Mouse (Mus musculus): ENCODE data around the gene Zfp12. TPM values are rescaled to one million over a fixed set of nuclear protein-coding genes. Genes with fewer than 3 reads are reported as not detected.

Zfp12 gene
- total and polyA plus RNA-seq, 2 experiments from 2014 or later, result 11.8 to 31.1 TPM

- H3K4me1 ChIP-seq (ENCODE audit: insufficient read depth, low read length), result no peaks in the 10 kb centered on the region
- no peak overlapping the region for H3K9ac ChIP-seq (replicated peaks; ENCODE audit: low read length, poor library complexity, severe bottlenecking)
- no peaks in the 10 kb centered on the region for H3K27me3 ChIP-seq (ENCODE audit: insufficient read depth, low read length)
- peaks cover 77% of the 10 kb centered on the region for H3K36me3 ChIP-seq (ENCODE audit: insufficient read depth, low read length)
- no peak overlapping the region for H3K27ac ChIP-seq (ENCODE audit: low read depth, low read length)
- ATAC-seq (ENCODE audit: low FRiP score) (no peak), DNase-seq (ENCODE audit: low spot score) (no peak)
- TF ChIP-seq CTCF (IDR thresholded peaks at IDR 0.05), result no peak
- H3K4me2 ChIP-seq (ENCODE audit: low read depth, low read length, poor library complexity, severe bottlenecking), result no peak overlapping the region
- WGBS, result 97% methylated on average over 26 of the region's 26 CpGs
- no peak overlapping the region for H3K4me3 ChIP-seq (ENCODE audit: low read depth, low read length)
- H3K9me3 ChIP-seq (ENCODE audit: low read length), result no peaks in the 10 kb centered on the region
Observed at GRCm38 (mm10) chr5:143244926-143245325, 10.0 kb downstream of the Zfp12 start.

- Histone ChIP-seq H3K4me3 (ENCODE audit: low read depth, low read length) (no peak overlapping the region), H3K27me3 (ENCODE audit: insufficient read depth, low read length) (0 out of 2 replicates have a peak, but pooled peaks cover 10% of the 10 kb centered on the region), H3K36me3 (ENCODE audit: insufficient read depth, low read length) (peaks cover 48% of the 10 kb centered on the region), H3K9me3 (ENCODE audit: low read length) (no peaks in the 10 kb centered on the region), H3K4me2 (ENCODE audit: low read depth, low read length, poor library complexity, severe bottlenecking) (no peak overlapping the region), H3K4me1 (ENCODE audit: insufficient read depth, low read length) (no peaks in the 10 kb centered on the region), H3K9ac (replicated peaks; ENCODE audit: low read length, poor library complexity, severe bottlenecking) (no peak overlapping the region), H3K27ac (ENCODE audit: low read depth, low read length) (no peak overlapping the region)
- no peak for DNase-seq (ENCODE audit: low spot score)
- WGBS, result 68% methylated on average over 6 of the region's 6 CpGs
- ATAC-seq (ENCODE audit: low FRiP score), result no peak
- no peak for TF ChIP-seq CTCF (IDR thresholded peaks at IDR 0.05)
Observed at GRCm38 (mm10) chr5:143252039-143252438, 17.1 kb downstream of the Zfp12 start.

GRCm38 (mm10) chr5:143252791-143253185 is 17.8 kb downstream of the Zfp12 start:
- H3K4me1 ChIP-seq (ENCODE audit: insufficient read depth, low read length), result no peaks in the 10 kb centered on the region
- no peak for DNase-seq (ENCODE audit: low spot score)
- no peak overlapping the region for H3K4me3 ChIP-seq (ENCODE audit: low read depth, low read length)
- no peak for ATAC-seq (ENCODE audit: low FRiP score)
- TF ChIP-seq CTCF (IDR thresholded peaks at IDR 0.05), result no peak
- WGBS, result 62% methylated on average over 18 of the region's 18 CpGs
- no peaks in the 10 kb centered on the region for H3K9me3 ChIP-seq (ENCODE audit: low read length)
- H3K27me3 ChIP-seq (ENCODE audit: insufficient read depth, low read length), result 0 out of 2 replicates have a peak, but pooled peaks cover 12% of the 10 kb centered on the region
- H3K9ac ChIP-seq (replicated peaks; ENCODE audit: low read length, poor library complexity, severe bottlenecking), result no peak overlapping the region
- H3K27ac ChIP-seq (ENCODE audit: low read depth, low read length), result no peak overlapping the region
- H3K4me2 ChIP-seq (ENCODE audit: low read depth, low read length, poor library complexity, severe bottlenecking), result no peak overlapping the region
- H3K36me3 ChIP-seq (ENCODE audit: insufficient read depth, low read length), result peaks cover 46% of the 10 kb centered on the region

- H3K27me3 ChIP-seq (ENCODE audit: insufficient read depth, low read length), result 0 out of 2 replicates have a peak, but pooled peaks cover 17% of the 10 kb centered on the region
- H3K9ac ChIP-seq (replicated peaks; ENCODE audit: low read length, poor library complexity, severe bottlenecking), result peak overlapping the region; percentile 39; the same call in 1 of the 2 replicates
- H3K9me3 ChIP-seq (ENCODE audit: low read length), result no peaks in the 10 kb centered on the region
- 13% methylated on average over 103 of the region's 103 CpGs for WGBS
- H3K4me2 ChIP-seq (ENCODE audit: low read depth, low read length, poor library complexity, severe bottlenecking), result peak overlapping the region; percentile 41
- H3K27ac ChIP-seq (ENCODE audit: low read depth, low read length), result no peak overlapping the region; the same call in 1 of the 2 replicates
- peaks cover 48% of the 10 kb centered on the region for H3K36me3 ChIP-seq (ENCODE audit: insufficient read depth, low read length)
- ATAC-seq (ENCODE audit: low FRiP score), result peak; percentile 45
- no peaks in the 10 kb centered on the region for H3K4me1 ChIP-seq (ENCODE audit: insufficient read depth, low read length)
- TF ChIP-seq CTCF (IDR thresholded peaks at IDR 0.05), result no peak
- no peak for DNase-seq (ENCODE audit: low spot score)
- H3K4me3 ChIP-seq (ENCODE audit: low read depth, low read length), result peak overlapping the region; percentile 19; the same call in 1 of the 2 replicates
Observed at GRCm38 (mm10) chr5:143253186-143253880, 18.4 kb downstream of the Zfp12 start.

- peak overlapping the region; percentile 39 for H3K9ac ChIP-seq (replicated peaks; ENCODE audit: low read length, poor library complexity, severe bottlenecking)
- TF ChIP-seq CTCF (IDR thresholded peaks at IDR 0.05), result no peak
- H3K4me1 ChIP-seq (ENCODE audit: insufficient read depth, low read length), result no peaks in the 10 kb centered on the region
- ATAC-seq (ENCODE audit: low FRiP score), result peak; percentile 22; the same call in 1 of the 2 replicates
- 0 out of 2 replicates have a peak, but pooled peaks cover 17% of the 10 kb centered on the region for H3K27me3 ChIP-seq (ENCODE audit: insufficient read depth, low read length)
- no peaks in the 10 kb centered on the region for H3K9me3 ChIP-seq (ENCODE audit: low read length)
- H3K36me3 ChIP-seq (ENCODE audit: insufficient read depth, low read length), result peaks cover 50% of the 10 kb centered on the region
- peak overlapping the region; percentile 19 for H3K4me3 ChIP-seq (ENCODE audit: low read depth, low read length)
- DNase-seq (ENCODE audit: low spot score), result peak; percentile 41
- peak overlapping the region; percentile 41 for H3K4me2 ChIP-seq (ENCODE audit: low read depth, low read length, poor library complexity, severe bottlenecking)
- WGBS, result 9% methylated on average over 76 of the region's 81 CpGs
- H3K27ac ChIP-seq (ENCODE audit: low read depth, low read length), result no peak overlapping the region
Observed at GRCm38 (mm10) chr5:143253881-143254486, 19.0 kb downstream of the Zfp12 start.
